10 mouse cellular contexts compared by ENCODE assay signal in the genomic region with DNA sequence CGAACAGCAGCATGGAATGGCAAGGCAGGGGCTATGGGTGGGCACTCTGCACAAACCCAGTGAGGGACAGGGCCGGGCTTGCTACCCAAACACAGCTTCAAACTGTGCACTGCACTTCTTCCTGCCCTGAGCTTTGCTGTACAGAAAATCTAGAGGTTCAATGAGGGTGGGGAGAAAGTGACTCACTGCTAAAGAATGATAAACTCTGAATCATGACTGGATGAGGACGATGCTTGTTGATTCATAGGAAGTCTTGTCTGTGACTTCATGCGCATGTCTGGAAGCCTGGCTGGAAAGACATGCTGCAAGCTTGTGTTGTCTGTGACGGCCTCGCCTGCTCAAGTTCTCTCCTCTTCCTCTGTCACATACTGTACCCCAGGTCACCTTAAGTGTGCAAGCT.
DNase-seq lines count a peak whose midpoint lies in the region; ATAC-seq and TF ChIP-seq lines count a peak whose summit lies in the region.
"Had no signal": no experiment of that assay in that cellular context is flagged by ENCODE, and none has a peak within 500 bp of the region (broad histone marks: within the 10 kb centered on the region; RNA-seq: fewer than 3 reads in every experiment).

No protein-coding gene starts in this region.

- H3K36me3 ChIP-seq in thymus, adult 2 months (ENCODE audit: control insufficient read depth, insufficient read depth, low read length): no peaks in the 10 kb centered on the region
- H3K36me3 ChIP-seq in stomach, embryonic 16.5 days (ENCODE audit: control insufficient read depth, insufficient read depth, low read length): no peaks in the 10 kb centered on the region
- no peaks in the 10 kb centered on the region for H3K36me3 ChIP-seq in forebrain, embryonic 14.5 days (ENCODE audit: control insufficient read depth, insufficient read depth, low read length)
- no peaks in the 10 kb centered on the region for H3K36me3 ChIP-seq in hindbrain, postnatal 0 days (ENCODE audit: insufficient read depth, low read length)

- 75% methylated on average over 6 of the region's 6 CpGs for WGBS in thymus, adult 2 months
- WGBS in stomach, embryonic 16.5 days: 26% methylated on average over 6 of the region's 6 CpGs
- WGBS in forebrain, embryonic 14.5 days: 88% methylated on average over 6 of the region's 6 CpGs
- WGBS in hindbrain, postnatal 0 days: 77% methylated on average over 6 of the region's 6 CpGs

- no peak overlapping the region for H3K4me3 ChIP-seq in thymus, adult 2 months (ENCODE audit: control insufficient read depth, insufficient read depth, low read length)
- H3K4me3 ChIP-seq in stomach, embryonic 16.5 days (replicated peaks; ENCODE audit: low read length): no peak overlapping the region
- H3K4me3 ChIP-seq in forebrain, embryonic 14.5 days (ENCODE audit: low read depth, low read length): no peak overlapping the region
- H3K4me3 ChIP-seq in hindbrain, postnatal 0 days (ENCODE audit: low read length): no peak overlapping the region

- H3K27ac ChIP-seq in thymus, adult 2 months (ENCODE audit: control insufficient read depth, insufficient read depth, low read length): peak overlapping the region; percentile 83; the same call in 1 of the 2 replicates
- peak overlapping the region; percentile 74; the same call in 1 of the 2 replicates for H3K27ac ChIP-seq in stomach, embryonic 16.5 days (ENCODE audit: low read length)
- H3K27ac ChIP-seq in forebrain, embryonic 14.5 days (ENCODE audit: low read depth, low read length): no peak overlapping the region
- no peak overlapping the region for H3K27ac ChIP-seq in hindbrain, postnatal 0 days

- no peaks in the 10 kb centered on the region for H3K27me3 ChIP-seq in thymus, adult 2 months (ENCODE audit: control insufficient read depth, insufficient read depth, low read length)
- no peaks in the 10 kb centered on the region for H3K27me3 ChIP-seq in stomach, embryonic 16.5 days (ENCODE audit: control insufficient read depth, insufficient read depth, low read length)
- no peaks in the 10 kb centered on the region; the same call in 1 of the 2 replicates for H3K27me3 ChIP-seq in forebrain, embryonic 14.5 days (replicated peaks; ENCODE audit: control insufficient read depth, insufficient read depth, low read length)
- H3K27me3 ChIP-seq in hindbrain, postnatal 0 days (ENCODE audit: insufficient read depth, low read length): no peaks in the 10 kb centered on the region

- no peak for TF ChIP-seq CTCF in thymus, adult 2 months (IDR thresholded peaks at IDR 0.05; ENCODE audit: borderline replicate concordance, control insufficient read depth, extremely low read depth, insufficient read depth, low read length, poor library complexity)
- no peak for TF ChIP-seq CTCF in hindbrain, postnatal 0 days (IDR thresholded peaks at IDR 0.05; ENCODE audit: low read depth)

- H3K4me1 ChIP-seq in thymus, adult 2 months (replicated peaks; ENCODE audit: control insufficient read depth, insufficient read depth, low read length): peaks cover 41% of the 10 kb centered on the region
- peaks cover 16% of the 10 kb centered on the region for H3K4me1 ChIP-seq in stomach, embryonic 16.5 days (ENCODE audit: control insufficient read depth, insufficient read depth, low read length)
- H3K4me1 ChIP-seq in forebrain, embryonic 14.5 days (ENCODE audit: control insufficient read depth, insufficient read depth, low read length): peaks cover 11% of the 10 kb centered on the region
- H3K4me1 ChIP-seq in hindbrain, postnatal 0 days (ENCODE audit: insufficient read depth, low read length): no peaks in the 10 kb centered on the region

- peak; percentile 70 for ATAC-seq in stomach, embryonic 16.5 days (ENCODE audit: insufficient read depth, low FRiP score)
- no peak for ATAC-seq in forebrain, embryonic 14.5 days
- no peak for ATAC-seq in hindbrain, postnatal 0 days

- H3K9me3 ChIP-seq in stomach, embryonic 16.5 days (replicated peaks; ENCODE audit: control insufficient read depth, low read length): no peaks in the 10 kb centered on the region
- no peaks in the 10 kb centered on the region for H3K9me3 ChIP-seq in forebrain, embryonic 14.5 days (replicated peaks; ENCODE audit: control insufficient read depth, low read length)
- H3K9me3 ChIP-seq in hindbrain, postnatal 0 days (ENCODE audit: low read length): no peaks in the 10 kb centered on the region

- peak; percentile 56 for DNase-seq in adrenal gland, adult 2 months
- no peak for DNase-seq in adrenal gland, postnatal 4 days (ENCODE audit: low spot score in 2 of 2)
- DNase-seq in thymus, adult 2 months: no peak
- no peak for DNase-seq in thymus, postnatal 10 days (ENCODE audit: low spot score in 2 of 2)
- DNase-seq in fibroblast of lung, adult 2 months (ENCODE audit: low read depth): peak; percentile 72
- no peak for DNase-seq in forebrain, embryonic 14.5 days (ENCODE audit: low spot score)
- DNase-seq in hindbrain, postnatal 0 days (ENCODE audit: low spot score): no peak
- DNase-seq: B cell, adult 2 months; right cerebral cortex, postnatal 14 days had no signal

- no peak for TF ChIP-seq POLR2A in thymus, adult 2 months (IDR thresholded peaks at IDR 0.05; ENCODE audit: control insufficient read depth, extremely low read depth, insufficient read depth, low read length, poor library complexity)

- peak overlapping the region; percentile 16; the same call in 1 of the 2 replicates for H3K9ac ChIP-seq in stomach, embryonic 16.5 days (ENCODE audit: low read length)
- H3K9ac ChIP-seq in forebrain, embryonic 14.5 days (ENCODE audit: low read length): no peak overlapping the region
- no peak overlapping the region for H3K9ac ChIP-seq in hindbrain, postnatal 0 days (replicated peaks; ENCODE audit: low read length)

- H3K4me2 ChIP-seq in stomach, embryonic 16.5 days (ENCODE audit: low read depth, low read length): no peak overlapping the region
- H3K4me2 ChIP-seq in forebrain, embryonic 14.5 days (ENCODE audit: low read length): no peak overlapping the region
- no peak overlapping the region for H3K4me2 ChIP-seq in hindbrain, postnatal 0 days (ENCODE audit: low read depth, low read length)

Comparison
In these comparisons a context has a peak if more than half of its experiments do, and no peak if none do; other contexts are left out.
1. DNase-seq: peak in adrenal gland, adult 2 months (single experiment) and fibroblast of lung, adult 2 months (single experiment); none in adrenal gland, postnatal 4 days (0 of 2), thymus, adult 2 months (single experiment), thymus, postnatal 10 days (0 of 2), forebrain, embryonic 14.5 days (single experiment) and hindbrain, postnatal 0 days (single experiment).
2. H3K27ac ChIP-seq: peak in thymus, adult 2 months (single experiment) and stomach, embryonic 16.5 days (single experiment); none in forebrain, embryonic 14.5 days (single experiment) and hindbrain, postnatal 0 days (single experiment).